9 mouse cellular contexts compared by ENCODE assay signal in genomic region chr8:106258169-106258568, GRCm38 (mm10). TPM values are rescaled to one million over a fixed set of nuclear protein-coding genes. Genes with fewer than 3 reads are reported as not detected.
DNase-seq lines count a peak whose midpoint lies in the region; ATAC-seq and TF ChIP-seq lines count a peak whose summit lies in the region.
"Had no signal": no experiment of that assay in that cellular context is flagged by ENCODE, and none has a peak within 500 bp of the region (broad histone marks: within the 10 kb centered on the region; RNA-seq: fewer than 3 reads in every experiment).

No protein-coding gene starts in this region.

- no peak overlapping the region for H3K4me3 ChIP-seq in midbrain, postnatal 0 days (ENCODE audit: low read depth, low read length)
- H3K4me3 ChIP-seq in midbrain, embryonic 11.5 days (ENCODE audit: low read depth, low read length), result no peak overlapping the region
- H3K4me3 ChIP-seq: midbrain, embryonic 15.5 days had no signal

- H3K27ac ChIP-seq in midbrain, postnatal 0 days (ENCODE audit: low read depth, low read length), result no peak overlapping the region
- no peak overlapping the region for H3K27ac ChIP-seq in midbrain, embryonic 11.5 days (ENCODE audit: low read depth, low read length)
- H3K27ac ChIP-seq: midbrain, embryonic 15.5 days had no signal

- WGBS in midbrain, postnatal 0 days, result 23% methylated on average over 1 of the region's 1 CpGs
- WGBS in midbrain, embryonic 11.5 days, result 28% methylated on average over 1 of the region's 1 CpGs

- peak; percentile 60 for TF ChIP-seq CTCF in midbrain, postnatal 0 days (IDR thresholded peaks at IDR 0.05)

- H3K4me1 ChIP-seq in midbrain, postnatal 0 days (ENCODE audit: insufficient read depth, low read length), result no peaks in the 10 kb centered on the region
- no peaks in the 10 kb centered on the region for H3K4me1 ChIP-seq in midbrain, embryonic 11.5 days (ENCODE audit: control insufficient read depth, insufficient read depth, low read length)
- H3K4me1 ChIP-seq: midbrain, embryonic 15.5 days had no signal

- H3K27me3 ChIP-seq in midbrain, postnatal 0 days (ENCODE audit: insufficient read depth, low read length), result no peaks in the 10 kb centered on the region
- H3K27me3 ChIP-seq in midbrain, embryonic 11.5 days (ENCODE audit: control insufficient read depth, insufficient read depth, low read length), result no peaks in the 10 kb centered on the region
- H3K27me3 ChIP-seq in splenic B cell, adult 2 months (ENCODE audit: control insufficient read depth, insufficient read depth, low read length, poor library complexity, severe bottlenecking), result no peaks in the 10 kb centered on the region
- H3K27me3 ChIP-seq: midbrain, embryonic 15.5 days had no signal

- no peaks in the 10 kb centered on the region for H3K9me3 ChIP-seq in midbrain, postnatal 0 days (ENCODE audit: low read length)
- no peaks in the 10 kb centered on the region for H3K9me3 ChIP-seq in midbrain, embryonic 11.5 days (ENCODE audit: control insufficient read depth, low read length)
- H3K9me3 ChIP-seq: midbrain, embryonic 15.5 days had no signal

- H3K9ac ChIP-seq in midbrain, postnatal 0 days (replicated peaks; ENCODE audit: low read length, poor library complexity, severe bottlenecking), result no peak overlapping the region
- no peak overlapping the region for H3K9ac ChIP-seq in midbrain, embryonic 11.5 days (ENCODE audit: low read length)
- H3K9ac ChIP-seq: midbrain, embryonic 15.5 days had no signal

- no peak for ATAC-seq in midbrain, postnatal 0 days (ENCODE audit: low FRiP score)
- no peak for ATAC-seq in midbrain, embryonic 11.5 days (ENCODE audit: low FRiP score)
- no peak for ATAC-seq in inflammation-experienced regulatory T-cells, adult 6 months
- ATAC-seq: midbrain, embryonic 15.5 days had no signal

- DNase-seq in gastrocnemius, postnatal 10 days, result peak; percentile 17
- DNase-seq in gastrocnemius, postnatal 25 days, result no peak
- no peak for DNase-seq in midbrain, postnatal 0 days (ENCODE audit: low spot score)
- no peak for DNase-seq in midbrain, embryonic 11.5 days (ENCODE audit: low spot score, missing footprints)
- DNase-seq in WW6 (ENCODE audit: low read depth, low spot score), result peak; percentile 33
- peak; percentile 62 for DNase-seq in splenic B cell, adult 2 months (ENCODE audit: low read depth, low spot score)
- DNase-seq in left cerebral cortex, adult 18-20 months (ENCODE audit: low spot score in 2 of 2), result no peak

- H3K36me3 ChIP-seq in midbrain, postnatal 0 days (ENCODE audit: insufficient read depth, low read length), result peaks cover 63% of the 10 kb centered on the region
- H3K36me3 ChIP-seq in midbrain, embryonic 11.5 days (ENCODE audit: control insufficient read depth, insufficient read depth, low read length), result no peaks in the 10 kb centered on the region
- no peaks in the 10 kb centered on the region; the same call in 1 of the 2 replicates for H3K36me3 ChIP-seq in splenic B cell, adult 2 months (ENCODE audit: control insufficient read depth, insufficient read depth, low read length, poor library complexity, severe bottlenecking)

- H3K4me2 ChIP-seq in midbrain, postnatal 0 days (ENCODE audit: low read depth, low read length, poor library complexity, severe bottlenecking), result no peak overlapping the region
- no peak overlapping the region for H3K4me2 ChIP-seq in midbrain, embryonic 11.5 days
- H3K4me2 ChIP-seq: midbrain, embryonic 15.5 days had no signal

RNA-seq across cellular contexts. Expression of gene Prmt7, which starts 47.4 kb away (rescaled TPM):
- 10 to 100 TPM; 23.8 to 25.5 TPM for total RNA-seq in gastrocnemius, postnatal 10 days (2021)
- total RNA-seq in gastrocnemius, postnatal 25 days (2021), result 10 to 100 TPM; 22.9 to 23.3 TPM
- 60.0 and 71.6 TPM in 2 replicates for total RNA-seq in midbrain, postnatal 0 days (2014; rRNA removed)
- 51.9 and 58.3 TPM in 2 replicates for polyA plus RNA-seq in midbrain, postnatal 0 days (2015; fragmentation: Nextera tagmentation; extraction: Ambion mirVana)
- 59.5 and 61.7 TPM in 2 replicates for polyA plus RNA-seq in midbrain, embryonic 11.5 days (2014; fragmentation: Nextera tagmentation; extraction: Ambion mirVana)
- 10 to 100 TPM; 16.6 to 35.3 (median 27.0) TPM for polyA plus RNA-seq in inflammation-experienced regulatory T-cells, adult 6 months (2017; shearing (Covaris generic))
- total RNA-seq in left cerebral cortex, adult 18-20 months (2021), result 10 to 100 TPM; 34.2 to 40.0 TPM

RNA-seq across cellular contexts. Expression of gene Slc7a6os, which starts 47.4 kb away (rescaled TPM):
- 10 to 100 TPM; 11.7 to 13.3 TPM for total RNA-seq in gastrocnemius, postnatal 10 days (2021)
- total RNA-seq in gastrocnemius, postnatal 25 days (2021), result 1 to 10 TPM; 8.6 to 9.3 TPM
- total RNA-seq in midbrain, postnatal 0 days (2014; rRNA removed), result 40.5 and 53.3 TPM in 2 replicates
- 33.8 and 35.2 TPM in 2 replicates for polyA plus RNA-seq in midbrain, postnatal 0 days (2015; fragmentation: Nextera tagmentation; extraction: Ambion mirVana)
- 41.5 and 42.2 TPM in 2 replicates for polyA plus RNA-seq in midbrain, embryonic 11.5 days (2014; fragmentation: Nextera tagmentation; extraction: Ambion mirVana)
- 10 to 100 TPM; 20.7 to 26.9 (median 23.1) TPM for polyA plus RNA-seq in inflammation-experienced regulatory T-cells, adult 6 months (2017; shearing (Covaris generic))
- total RNA-seq in left cerebral cortex, adult 18-20 months (2021), result 10 to 100 TPM; 26.2 to 27.0 TPM

Comparison
In these comparisons a context has a peak if more than half of its experiments do, and no peak if none do; other contexts are left out.
1. DNase-seq: peak in gastrocnemius, postnatal 10 days (single experiment), WW6 (single experiment) and splenic B cell, adult 2 months (single experiment); none in gastrocnemius, postnatal 25 days (single experiment), midbrain, postnatal 0 days (single experiment), midbrain, embryonic 11.5 days (single experiment) and left cerebral cortex, adult 18-20 months (0 of 2).